Mouse (Mus musculus): ENCODE measurements at regions not wholly inside any gene's neighbourhood (a gene's known extent, or its start where the extent isn't known, plus 50 kb on each side); places are given as distances from the start of the nearest gene placed in this dataset.
A peak's percentile ranks its signal among the peaks of the same experiment; 100 is the strongest.
"Not testable (repeated sequence)": the region's sequence is repeated elsewhere in the genome, so short reads cannot be mapped to it uniquely, and the experiment has no call there.

DNA sequence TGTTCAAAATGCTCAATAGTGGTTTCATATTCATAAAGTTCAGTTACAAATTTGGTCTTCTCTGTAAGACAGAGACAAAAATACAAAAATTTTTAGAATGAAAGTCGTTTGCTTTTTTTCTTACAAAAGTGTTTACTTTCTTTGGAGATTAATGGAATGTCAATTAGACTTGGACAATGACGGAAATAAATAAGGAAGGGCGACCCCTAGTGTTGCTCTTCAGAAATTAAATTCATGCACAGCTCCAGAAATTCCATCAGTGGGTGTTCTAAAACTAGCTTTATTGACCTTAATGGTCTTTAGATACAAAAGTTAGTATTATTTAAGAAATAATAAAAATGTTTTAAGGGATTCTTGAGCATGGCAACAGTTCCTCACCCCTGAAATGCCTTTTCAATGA, 141.8 kb upstream of the Lama2 start:
- H3K9ac ChIP-seq (ENCODE audit: low read depth, low read length): no peak overlapping the region
- intact Hi-C loops (cut with DNase I): loop anchor here (5.0 kb wide), 1 partner anchor 629 kb away; no protein-coding TSS in a partner anchor
- 2% methylated on average over 3 of the region's 3 CpGs for WGBS
- DNase-seq: no peak
- no peaks in the 10 kb centered on the region for H3K36me3 ChIP-seq (ENCODE audit: control insufficient read depth, insufficient read depth, low read length)
- TF ChIP-seq CTCF (IDR thresholded peaks at IDR 0.05) (peak; percentile 75), EP300 (IDR thresholded peaks at IDR 0.05; ENCODE audit: insufficient read depth, low read depth, low read length) (no peak)
- H3K79me2 ChIP-seq (replicated peaks; ENCODE audit: control insufficient read depth, insufficient read depth, low read length): no peaks in the 10 kb centered on the region
- H3K4me3 ChIP-seq: no peak overlapping the region
- H3K27me3 ChIP-seq (ENCODE audit: control insufficient read depth, insufficient read depth, low read length): no peaks in the 10 kb centered on the region
- H3K27ac ChIP-seq: no peak overlapping the region
- H3K4me1 ChIP-seq (ENCODE audit: control insufficient read depth, insufficient read depth, low read length): no peaks in the 10 kb centered on the region

GRCm38 (mm10) chr10:27802368-27802767, 182.8 kb upstream of the Lama2 start:
- Histone ChIP-seq H3K27ac (no peak overlapping the region), H3K4me1 (ENCODE audit: control insufficient read depth, insufficient read depth, low read length) (no peaks in the 10 kb centered on the region), H3K9ac (ENCODE audit: low read depth, low read length) (no peak overlapping the region), H3K79me2 (replicated peaks; ENCODE audit: control insufficient read depth, insufficient read depth, low read length) (no peaks in the 10 kb centered on the region), H3K36me3 (ENCODE audit: control insufficient read depth, insufficient read depth, low read length) (no peaks in the 10 kb centered on the region), H3K4me3 (no peak overlapping the region), H3K27me3 (ENCODE audit: control insufficient read depth, insufficient read depth, low read length) (no peaks in the 10 kb centered on the region)
- no peak for TF ChIP-seq POLR2A (IDR thresholded peaks at IDR 0.05; ENCODE audit: insufficient read depth, low read depth, low read length)
- TF ChIP-seq EP300 (IDR thresholded peaks at IDR 0.05; ENCODE audit: insufficient read depth, low read depth, low read length): no peak
- no peak for TF ChIP-seq CTCF (IDR thresholded peaks at IDR 0.05)
- 23% methylated on average over 1 of the region's 1 CpGs for WGBS
- no peak for DNase-seq
- intact Hi-C loops (cut with DNase I): no loop called here

GRCm38 (mm10) chr10:27809539-27809938, 190.0 kb upstream of the Lama2 start:
- no peak overlapping the region for H3K27ac ChIP-seq

GRCm38 (mm10) chr10:27825671-27826070, 206.1 kb upstream of the Lama2 start:
- H3K36me3 ChIP-seq (ENCODE audit: control insufficient read depth, insufficient read depth, low read length); DNase-seq; H3K79me2 ChIP-seq (replicated peaks; ENCODE audit: control insufficient read depth, insufficient read depth, low read length); H3K4me1 ChIP-seq (ENCODE audit: control insufficient read depth, insufficient read depth, low read length); H3K4me3 ChIP-seq; H3K27ac ChIP-seq; intact Hi-C loops (cut with DNase I); H3K27me3 ChIP-seq (ENCODE audit: control insufficient read depth, insufficient read depth, low read length); H3K9ac ChIP-seq (ENCODE audit: low read depth, low read length): not testable (repeated sequence)
- WGBS: 92% methylated on average over 9 of the region's 9 CpGs

More at GRCm38 (mm10) chr10:27809539-27809938, 190.0 kb upstream of the Lama2 start:
- no peaks in the 10 kb centered on the region for H3K4me1 ChIP-seq (ENCODE audit: control insufficient read depth, insufficient read depth, low read length)
- 57% methylated on average over 2 of the region's 2 CpGs for WGBS
- no peaks in the 10 kb centered on the region for H3K79me2 ChIP-seq (replicated peaks; ENCODE audit: control insufficient read depth, insufficient read depth, low read length)
- H3K36me3 ChIP-seq (ENCODE audit: control insufficient read depth, insufficient read depth, low read length): no peaks in the 10 kb centered on the region
- no peak overlapping the region for H3K9ac ChIP-seq (ENCODE audit: low read depth, low read length)
- TF ChIP-seq EP300 (IDR thresholded peaks at IDR 0.05; ENCODE audit: insufficient read depth, low read depth, low read length): no peak
- TF ChIP-seq CTCF (IDR thresholded peaks at IDR 0.05): no peak
- intact Hi-C loops (cut with DNase I): no loop called here
- H3K4me3 ChIP-seq: no peak overlapping the region
- DNase-seq: no peak
- no peaks in the 10 kb centered on the region for H3K27me3 ChIP-seq (ENCODE audit: control insufficient read depth, insufficient read depth, low read length)

DNA sequence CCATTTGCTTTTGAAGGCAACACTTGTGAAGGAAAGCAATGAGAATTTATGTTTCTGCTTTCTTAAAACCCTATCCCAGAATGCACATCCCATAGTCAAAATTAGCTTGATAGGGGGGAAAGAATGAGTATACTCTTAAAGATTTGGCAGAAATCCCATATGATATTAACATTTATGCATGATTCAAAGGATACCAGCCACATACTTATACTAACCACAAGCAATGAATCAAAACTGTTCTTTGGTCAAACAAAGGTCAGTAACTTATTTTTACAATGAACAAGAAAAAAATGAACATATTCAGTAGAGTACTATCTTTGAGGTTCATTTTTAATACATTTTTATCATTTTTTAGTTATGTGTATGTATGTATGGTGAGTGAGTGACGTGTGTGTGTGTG, 208.8 kb upstream of the Lama2 start:
- WGBS: 74% methylated on average over 1 of the region's 1 CpGs
- no peaks in the 10 kb centered on the region for H3K27me3 ChIP-seq (ENCODE audit: control insufficient read depth, insufficient read depth, low read length)
- no peaks in the 10 kb centered on the region for H3K36me3 ChIP-seq (ENCODE audit: control insufficient read depth, insufficient read depth, low read length)
- no peak for DNase-seq
- H3K4me1 ChIP-seq (ENCODE audit: control insufficient read depth, insufficient read depth, low read length): no peaks in the 10 kb centered on the region
- no peaks in the 10 kb centered on the region for H3K79me2 ChIP-seq (replicated peaks; ENCODE audit: control insufficient read depth, insufficient read depth, low read length)
- TF ChIP-seq EP300 (IDR thresholded peaks at IDR 0.05; ENCODE audit: insufficient read depth, low read depth, low read length) (no peak), CTCF (IDR thresholded peaks at IDR 0.05) (no peak), POLR2A (IDR thresholded peaks at IDR 0.05; ENCODE audit: insufficient read depth, low read depth, low read length) (no peak)
- no peak overlapping the region for H3K4me3 ChIP-seq
- intact Hi-C loops (cut with DNase I): no loop called here
- H3K9ac ChIP-seq (ENCODE audit: low read depth, low read length): no peak overlapping the region
- H3K27ac ChIP-seq: no peak overlapping the region

DNA sequence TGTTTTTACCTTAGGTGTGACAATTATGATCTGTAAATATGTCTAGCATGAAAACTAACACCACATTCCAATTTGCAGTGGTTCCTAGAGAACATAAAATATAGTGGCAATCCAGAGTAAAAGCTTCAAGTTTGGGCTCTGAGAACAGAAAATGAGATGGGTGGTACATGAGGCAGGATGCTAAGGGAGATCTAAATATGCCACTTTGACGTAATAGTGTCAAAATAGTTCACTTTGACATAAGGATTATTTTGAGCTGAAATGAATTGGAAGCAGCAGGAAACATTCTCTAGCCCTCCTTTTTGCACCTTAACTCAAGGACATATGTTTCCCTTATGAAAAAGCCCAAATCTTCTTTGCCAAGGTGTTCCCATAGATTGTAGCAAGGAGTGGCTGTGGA, 219.1 kb upstream of the Lama2 start:
- Histone ChIP-seq H3K27me3 (ENCODE audit: control insufficient read depth, insufficient read depth, low read length) (no peaks in the 10 kb centered on the region), H3K4me1 (ENCODE audit: control insufficient read depth, insufficient read depth, low read length) (no peaks in the 10 kb centered on the region), H3K27ac (no peak overlapping the region), H3K36me3 (ENCODE audit: control insufficient read depth, insufficient read depth, low read length) (no peaks in the 10 kb centered on the region), H3K79me2 (replicated peaks; ENCODE audit: control insufficient read depth, insufficient read depth, low read length) (no peaks in the 10 kb centered on the region), H3K9ac (ENCODE audit: low read depth, low read length) (no peak overlapping the region), H3K4me3 (no peak overlapping the region)
- WGBS: 70% methylated on average over 1 of the region's 1 CpGs
- intact Hi-C loops (cut with DNase I): no loop called here
- TF ChIP-seq POLR2A (IDR thresholded peaks at IDR 0.05; ENCODE audit: insufficient read depth, low read depth, low read length) (no peak), EP300 (IDR thresholded peaks at IDR 0.05; ENCODE audit: insufficient read depth, low read depth, low read length) (no peak), CTCF (IDR thresholded peaks at IDR 0.05) (no peak)
- DNase-seq: no peak
